Mouse (Mus musculus): Measurements from ENCODE around the gene Insr. TPM values are rescaled to one million over a fixed set of nuclear protein-coding genes. Genes with fewer than 3 reads are reported as not detected.

The Insr gene
- polyA plus RNA-seq, 1 experiment = 24.6 TPM

GRCm38 (mm10) chr8:3252665-3253064 lies 26.8 kb downstream of the Insr start:
- no peak overlapping the region for H3K27ac ChIP-seq (ENCODE audit: control insufficient read depth, insufficient read depth, low read depth, low read length, poor library complexity)
- no peak for TF ChIP-seq POLR2A (IDR thresholded peaks at IDR 0.05; ENCODE audit: borderline replicate concordance, control insufficient read depth, low read depth, low read length)
- peaks cover 8% of the 10 kb centered on the region for H3K4me1 ChIP-seq (ENCODE audit: control insufficient read depth, insufficient read depth, low read length)
- WGBS = 87% methylated on average over 6 of the region's 6 CpGs
- H3K4me3 ChIP-seq (replicated peaks; ENCODE audit: control insufficient read depth, low read depth, low read length) = no peak overlapping the region

GRCm38 (mm10) chr8:3251101-3251500 lies 28.3 kb downstream of the Insr start:
- TF ChIP-seq POLR2A (IDR thresholded peaks at IDR 0.05; ENCODE audit: borderline replicate concordance, control insufficient read depth, low read depth, low read length) (no peak), CTCF (IDR thresholded peaks at IDR 0.05; ENCODE audit: control insufficient read depth, insufficient read depth, low read length) (no peak)
- H3K27ac ChIP-seq (ENCODE audit: control insufficient read depth, insufficient read depth, low read depth, low read length, poor library complexity) = no peak overlapping the region; the same call in 1 of the 2 replicates
- 48% methylated on average over 3 of the region's 3 CpGs for WGBS
- peaks cover 8% of the 10 kb centered on the region for H3K4me1 ChIP-seq (ENCODE audit: control insufficient read depth, insufficient read depth, low read length)
- no peak overlapping the region for H3K4me3 ChIP-seq (replicated peaks; ENCODE audit: control insufficient read depth, low read depth, low read length)

- Histone ChIP-seq H3K27ac (ENCODE audit: control insufficient read depth, insufficient read depth, low read depth, low read length, poor library complexity) (0 out of 2 replicates have a peak overlapping the region, but pooled peaks have one; percentile 4), H3K4me3 (replicated peaks; ENCODE audit: control insufficient read depth, low read depth, low read length) (no peak overlapping the region), H3K4me1 (ENCODE audit: control insufficient read depth, insufficient read depth, low read length) (peaks cover 8% of the 10 kb centered on the region)
- TF ChIP-seq POLR2A (IDR thresholded peaks at IDR 0.05; ENCODE audit: borderline replicate concordance, control insufficient read depth, low read depth, low read length) (no peak), CTCF (IDR thresholded peaks at IDR 0.05; ENCODE audit: control insufficient read depth, insufficient read depth, low read length) (no peak)
- whole genome bisulfite sequencing = 49% methylated on average over 2 of the region's 2 CpGs
Measured at GRCm38 (mm10) chr8:3249886-3250285, 29.5 kb downstream of the Insr start.

GRCm38 (mm10) chr8:3248704-3249103 lies 30.7 kb downstream of the Insr start:
- TF ChIP-seq CTCF (IDR thresholded peaks at IDR 0.05; ENCODE audit: control insufficient read depth, insufficient read depth, low read length) (no peak), POLR2A (IDR thresholded peaks at IDR 0.05; ENCODE audit: borderline replicate concordance, control insufficient read depth, low read depth, low read length) (no peak)
- peak overlapping the region; percentile 16 for H3K4me3 ChIP-seq (replicated peaks; ENCODE audit: control insufficient read depth, low read depth, low read length)
- peaks cover 9% of the 10 kb centered on the region for H3K4me1 ChIP-seq (ENCODE audit: control insufficient read depth, insufficient read depth, low read length)
- WGBS = 57% methylated on average over 5 of the region's 5 CpGs
- H3K27ac ChIP-seq (ENCODE audit: control insufficient read depth, insufficient read depth, low read depth, low read length, poor library complexity) = peak overlapping the region; percentile 41

GRCm38 (mm10) chr8:3247129-3247528 lies 32.3 kb downstream of the Insr start:
- 24% methylated on average over 1 of the region's 1 CpGs for WGBS
- Histone ChIP-seq H3K4me3 (replicated peaks; ENCODE audit: control insufficient read depth, low read depth, low read length) (no peak overlapping the region), H3K27ac (ENCODE audit: control insufficient read depth, insufficient read depth, low read depth, low read length, poor library complexity) (no peak overlapping the region), H3K4me1 (ENCODE audit: control insufficient read depth, insufficient read depth, low read length) (peaks cover 9% of the 10 kb centered on the region)
- TF ChIP-seq CTCF (IDR thresholded peaks at IDR 0.05; ENCODE audit: control insufficient read depth, insufficient read depth, low read length) (no peak), POLR2A (IDR thresholded peaks at IDR 0.05; ENCODE audit: borderline replicate concordance, control insufficient read depth, low read depth, low read length) (no peak)

GRCm38 (mm10) chr8:3243229-3243628 lies 36.2 kb downstream of the Insr start:
- TF ChIP-seq CTCF (IDR thresholded peaks at IDR 0.05; ENCODE audit: control insufficient read depth, insufficient read depth, low read length) = no peak
- no peak for TF ChIP-seq POLR2A (IDR thresholded peaks at IDR 0.05; ENCODE audit: borderline replicate concordance, control insufficient read depth, low read depth, low read length)
- 91% methylated on average over 4 of the region's 4 CpGs for WGBS
- Histone ChIP-seq H3K4me3 (replicated peaks; ENCODE audit: control insufficient read depth, low read depth, low read length) (no peak overlapping the region), H3K27ac (ENCODE audit: control insufficient read depth, insufficient read depth, low read depth, low read length, poor library complexity) (no peak overlapping the region), H3K4me1 (ENCODE audit: control insufficient read depth, insufficient read depth, low read length) (peaks cover 3% of the 10 kb centered on the region; the same call in 1 of the 2 replicates)

- 49% methylated on average over 3 of the region's 3 CpGs for WGBS
- TF ChIP-seq POLR2A (IDR thresholded peaks at IDR 0.05; ENCODE audit: borderline replicate concordance, control insufficient read depth, low read depth, low read length) = no peak
- TF ChIP-seq CTCF (IDR thresholded peaks at IDR 0.05; ENCODE audit: control insufficient read depth, insufficient read depth, low read length) = no peak
- H3K4me1 ChIP-seq (ENCODE audit: control insufficient read depth, insufficient read depth, low read length) = peaks cover 1% of the 10 kb centered on the region; the same call in 1 of the 2 replicates
- H3K4me3 ChIP-seq (replicated peaks; ENCODE audit: control insufficient read depth, low read depth, low read length) = no peak overlapping the region
- no peak overlapping the region for H3K27ac ChIP-seq (ENCODE audit: control insufficient read depth, insufficient read depth, low read depth, low read length, poor library complexity)
Measured at GRCm38 (mm10) chr8:3240725-3241124, 38.7 kb downstream of the Insr start.

GRCm38 (mm10) chr8:3239641-3240040 lies 39.8 kb downstream of the Insr start:
- TF ChIP-seq CTCF (IDR thresholded peaks at IDR 0.05; ENCODE audit: control insufficient read depth, insufficient read depth, low read length) (no peak), POLR2A (IDR thresholded peaks at IDR 0.05; ENCODE audit: borderline replicate concordance, control insufficient read depth, low read depth, low read length) (no peak)
- Histone ChIP-seq H3K4me3 (replicated peaks; ENCODE audit: control insufficient read depth, low read depth, low read length) (no peak overlapping the region), H3K27ac (ENCODE audit: control insufficient read depth, insufficient read depth, low read depth, low read length, poor library complexity) (no peak overlapping the region), H3K4me1 (ENCODE audit: control insufficient read depth, insufficient read depth, low read length) (peaks cover 1% of the 10 kb centered on the region; the same call in 1 of the 2 replicates)
- WGBS = 85% methylated on average over 3 of the region's 3 CpGs

GRCm38 (mm10) chr8:3238792-3239191 lies 40.6 kb downstream of the Insr start:
- H3K4me1 ChIP-seq (ENCODE audit: control insufficient read depth, insufficient read depth, low read length) = peaks cover 2% of the 10 kb centered on the region; the same call in 1 of the 2 replicates
- H3K4me3 ChIP-seq (replicated peaks; ENCODE audit: control insufficient read depth, low read depth, low read length) = no peak overlapping the region
- TF ChIP-seq CTCF (IDR thresholded peaks at IDR 0.05; ENCODE audit: control insufficient read depth, insufficient read depth, low read length) = no peak
- TF ChIP-seq POLR2A (IDR thresholded peaks at IDR 0.05; ENCODE audit: borderline replicate concordance, control insufficient read depth, low read depth, low read length) = no peak
- no peak overlapping the region for H3K27ac ChIP-seq (ENCODE audit: control insufficient read depth, insufficient read depth, low read depth, low read length, poor library complexity)
- WGBS = 76% methylated on average over 3 of the region's 3 CpGs

Data from bone marrow, adult 2 months (tissue).